Comparison of ENCODE assay signal across 11 mouse cellular contexts in genomic region chr7:80612191-80612787, GRCm38 (mm10).
DNase-seq lines count a peak whose midpoint lies in the region; ATAC-seq and TF ChIP-seq lines count a peak whose summit lies in the region.
"Had no signal": no experiment of that assay in that cellular context is flagged by ENCODE, and none has a peak within 500 bp of the region (broad histone marks: within the 10 kb centered on the region; RNA-seq: fewer than 3 reads in every experiment).

No protein-coding gene starts in this region.

- no peak for TF ChIP-seq CTCF in gastrocnemius, adult 2 months (IDR thresholded peaks at IDR 0.05)

- peak overlapping the region; percentile 81 for H3K27ac ChIP-seq in gastrocnemius, adult 2 months
- peak overlapping the region; percentile 73 for H3K27ac ChIP-seq in kidney, embryonic 15.5 days
- H3K27ac ChIP-seq in limb, embryonic 10.5 days = peak overlapping the region; percentile 82
- H3K27ac ChIP-seq in liver, embryonic 11.5 days (ENCODE audit: low read depth, low read length) = no peak overlapping the region
- H3K27ac ChIP-seq: liver, embryonic 15.5 days had no signal

- intact Hi-C loops in gastrocnemius, adult 2 months (cut with DNase I) = loop anchor here (5.0 kb wide), 1 partner anchor 75 kb away; the partner anchor contains the start of gene Crtc3

- WGBS in kidney, embryonic 15.5 days = 21% methylated on average over 11 of the region's 11 CpGs
- 29% methylated on average over 11 of the region's 11 CpGs for WGBS in limb, embryonic 10.5 days
- 66% methylated on average over 11 of the region's 11 CpGs for WGBS in liver, embryonic 11.5 days

- H3K9ac ChIP-seq in kidney, embryonic 15.5 days = 0 out of 2 replicates have a peak overlapping the region, but pooled peaks have one; percentile 25
- no peak overlapping the region for H3K9ac ChIP-seq in liver, embryonic 11.5 days (ENCODE audit: low read depth, low read length)
- H3K9ac ChIP-seq: liver, embryonic 15.5 days had no signal

- no peaks in the 10 kb centered on the region for H3K9me3 ChIP-seq in kidney, embryonic 15.5 days (replicated peaks)
- H3K9me3 ChIP-seq in limb, embryonic 10.5 days (replicated peaks) = no peaks in the 10 kb centered on the region
- H3K9me3 ChIP-seq in liver, embryonic 11.5 days (ENCODE audit: control insufficient read depth, low read length) = no peaks in the 10 kb centered on the region
- H3K9me3 ChIP-seq: liver, embryonic 15.5 days had no signal

- no peak overlapping the region for H3K4me3 ChIP-seq in gastrocnemius, adult 2 months
- H3K4me3 ChIP-seq in kidney, embryonic 15.5 days (replicated peaks) = no peak overlapping the region
- peak overlapping the region; percentile 6; the same call in 1 of the 2 replicates for H3K4me3 ChIP-seq in limb, embryonic 10.5 days
- no peak overlapping the region for H3K4me3 ChIP-seq in liver, embryonic 11.5 days (ENCODE audit: low read depth, low read length)
- H3K4me3 ChIP-seq: liver, embryonic 15.5 days had no signal

- ATAC-seq in kidney, embryonic 15.5 days (replicated peaks; ENCODE audit: low FRiP score) = peak; percentile 53
- ATAC-seq in cerebellum, adult (ENCODE audit: insufficient number of reproducible peaks, low FRiP score, low TSS enrichment) = no peak
- ATAC-seq in liver, embryonic 11.5 days (replicated peaks; ENCODE audit: low FRiP score) = no peak
- ATAC-seq: hindbrain, embryonic 16.5 days had no signal

- DNase-seq in gastrocnemius, adult 2 months = no peak
- no peak for DNase-seq in gastrocnemius, adult 8-10 months (ENCODE audit: low spot score in 2 of 2)
- DNase-seq in kidney, adult 9 months = no peak
- DNase-seq in adrenal gland, postnatal 36 days = peak; percentile 42 to 46
- peak; percentile 59 for DNase-seq in limb, embryonic 10.5 days (ENCODE audit: low spot score)
- no peak for DNase-seq in liver, embryonic 11.5 days (ENCODE audit: low spot score)
- DNase-seq: layer of hippocampus, postnatal 36 days had no signal

- H3K4me1 ChIP-seq in kidney, embryonic 15.5 days = peaks cover 28% of the 10 kb centered on the region
- H3K4me1 ChIP-seq in limb, embryonic 10.5 days = peaks cover 54% of the 10 kb centered on the region
- 0 out of 2 replicates have a peak, but pooled peaks cover 3% of the 10 kb centered on the region for H3K4me1 ChIP-seq in liver, embryonic 11.5 days (replicated peaks; ENCODE audit: control insufficient read depth, insufficient read depth, low read length)
- H3K4me1 ChIP-seq: liver, embryonic 15.5 days had no signal

- no peaks in the 10 kb centered on the region for H3K27me3 ChIP-seq in kidney, embryonic 15.5 days
- no peaks in the 10 kb centered on the region for H3K27me3 ChIP-seq in limb, embryonic 10.5 days (ENCODE audit: low read depth, poor library complexity, severe bottlenecking)
- H3K27me3 ChIP-seq in liver, embryonic 11.5 days (replicated peaks; ENCODE audit: control insufficient read depth, insufficient read depth, low read length) = no peaks in the 10 kb centered on the region
- H3K27me3 ChIP-seq: liver, embryonic 15.5 days had no signal

- peaks cover 31% of the 10 kb centered on the region; the same call in 1 of the 2 replicates for H3K36me3 ChIP-seq in kidney, embryonic 15.5 days
- H3K36me3 ChIP-seq in limb, embryonic 10.5 days = peaks cover 13% of the 10 kb centered on the region
- no peaks in the 10 kb centered on the region for H3K36me3 ChIP-seq in liver, embryonic 11.5 days (ENCODE audit: control insufficient read depth, insufficient read depth, low read length)
- H3K36me3 ChIP-seq: liver, embryonic 15.5 days had no signal

- no peak overlapping the region for H3K4me2 ChIP-seq in kidney, embryonic 15.5 days
- no peak overlapping the region for H3K4me2 ChIP-seq in liver, embryonic 11.5 days
- H3K4me2 ChIP-seq: liver, embryonic 15.5 days had no signal

Comparison
In these comparisons a context has a peak if more than half of its experiments do, and no peak if none do; other contexts are left out.
1. DNase-seq: peak in adrenal gland, postnatal 36 days (2 of 2) and limb, embryonic 10.5 days (single experiment); none in gastrocnemius, adult 2 months (single experiment), gastrocnemius, adult 8-10 months (0 of 2), kidney, adult 9 months (single experiment) and liver, embryonic 11.5 days (single experiment).